Mouse (Mus musculus) G1E-ER4 (cell line): ENCODE measurements around the gene Olfr1311. TPM values are rescaled to one million over a fixed set of nuclear protein-coding genes. Genes with fewer than 3 reads are reported as not detected.

Experiments used
- GATA1 ChIP-seq: IDR thresholded peaks from one replicate; pipeline ENCODE4 v1.8.0; 2012; ENCODE audit warnings: low read length, inconsistent platforms
- polyA plus RNA-seq: library from polyadenylated mRNA; stranded (reverse); fragments of >175 nt; gene quantifications from 2 replicates; pipeline ENCODE4 v1.2.3, GENCODE M21; 2012

Gene Olfr1311
- not detected in 2 replicates for polyA plus RNA-seq

GRCm38 (mm10) chr2:112024312-112024711, at the start of gene Olfr1311:
TSS of gene Olfr1311 (minus strand) at chr2:112024412.
- no peak for TF ChIP-seq GATA1

GRCm38 (mm10) chr2:112050138-112050537, 25.9 kb upstream of the Olfr1311 start, which contains the start of gene Olfr1312:
TSS of gene Olfr1312 (minus strand) at chr2:112050238.
- TF ChIP-seq GATA1 = no peak

- no peak for TF ChIP-seq GATA1
These were observed 9.3 kb downstream of the Olfr1311 start for GRCm38 (mm10) chr2:112014900-112015299.

GRCm38 (mm10) chr2:112012608-112013007, 11.6 kb downstream of the Olfr1311 start, which contains the start of gene Olfr1310:
TSS of gene Olfr1310 (minus strand) at chr2:112012708.
- no peak for TF ChIP-seq GATA1

- TF ChIP-seq GATA1 = no peak
These were observed 34.0 kb downstream of the Olfr1311 start, which contains the start of gene Olfr1309 for GRCm38 (mm10) chr2:111990181-111990580. TSS of gene Olfr1309 (minus strand) at chr2:111990281.

Other genes with a start within 250 kb of the Olfr1311 start
- gene Olfr1302, start 247.0 kb downstream of the Olfr1311 start, polyA plus RNA-seq = not detected in 2 replicates
- not detected in 2 replicates for gene Olfr1303, start 204.1 kb downstream of the Olfr1311 start, polyA plus RNA-seq
- gene Olfr1305, start 147.3 kb downstream of the Olfr1311 start, polyA plus RNA-seq = not detected in 2 replicates
- not detected in 2 replicates for gene Olfr1306, start 108.1 kb downstream of the Olfr1311 start, polyA plus RNA-seq
- not detected in 2 replicates for gene Olfr1307, start 75.0 kb downstream of the Olfr1311 start, polyA plus RNA-seq
- gene Olfr1308, start 59.5 kb downstream of the Olfr1311 start, polyA plus RNA-seq = not detected in 2 replicates
- gene Olfr1309, start 34.1 kb downstream of the Olfr1311 start, polyA plus RNA-seq = not detected in 2 replicates
- gene Olfr1310, start 11.7 kb downstream of the Olfr1311 start, polyA plus RNA-seq = not detected in 2 replicates
- gene Olfr1312, start 25.8 kb upstream of the Olfr1311 start, polyA plus RNA-seq = not detected in 2 replicates
- not detected in 2 replicates for gene Olfr1313, start 53.4 kb upstream of the Olfr1311 start, polyA plus RNA-seq
- gene Olfr1314, start 72.4 kb upstream of the Olfr1311 start, polyA plus RNA-seq = not detected in 2 replicates
- not detected in 2 replicates for gene Olfr1315-ps1, start 91.0 kb upstream of the Olfr1311 start, polyA plus RNA-seq
- gene Olfr1316, start 110.6 kb upstream of the Olfr1311 start, polyA plus RNA-seq = not detected in 2 replicates
- not detected in 2 replicates for gene Olfr1317, start 115.9 kb upstream of the Olfr1311 start, polyA plus RNA-seq
- not detected in 2 replicates for gene Olfr1318, start 129.8 kb upstream of the Olfr1311 start, polyA plus RNA-seq
- gene Lpcat4, start 215.1 kb upstream of the Olfr1311 start, polyA plus RNA-seq = 35.9 and 44.2 TPM in 2 replicates
- 0.03 TPM in 1 of 2 replicates, not detected in the other for gene Nutm1, start 234.9 kb upstream of the Olfr1311 start, polyA plus RNA-seq
- 35.6 and 100 TPM in 2 replicates for gene Nop10, start 237.5 kb upstream of the Olfr1311 start, polyA plus RNA-seq
- gene Slc12a6, start 241.4 kb upstream of the Olfr1311 start, polyA plus RNA-seq = 3.1 and 3.8 TPM in 2 replicates
- not detected in 2 replicates for gene Gm21985, start 241.9 kb upstream of the Olfr1311 start, polyA plus RNA-seq